Mouse (Mus musculus): ENCODE results near the gene Rock2. TPM values are rescaled to one million over a fixed set of nuclear protein-coding genes. Genes with fewer than 3 reads are reported as not detected.

Rock2 gene
- polyA plus RNA-seq, 1 experiment = not detected

- 63% methylated on average over 1 of the region's 1 CpGs for WGBS
- TF ChIP-seq CTCF (IDR thresholded peaks at IDR 0.05; ENCODE audit: insufficient read depth, low read depth, low read length) = no peak
- TF ChIP-seq POLR2A (IDR thresholded peaks at IDR 0.05; ENCODE audit: insufficient read depth, low read depth, low read length) = no peak
- no peak overlapping the region for H3K4me3 ChIP-seq (ENCODE audit: insufficient read depth, low read depth, low read length)
- no peak overlapping the region for H3K27ac ChIP-seq (ENCODE audit: insufficient read depth, low read depth, low read length)
- no peaks in the 10 kb centered on the region for H3K4me1 ChIP-seq (ENCODE audit: control insufficient read depth, insufficient read depth, low read length)
Observed at GRCm38 (mm10) chr12:16907282-16907846, 12.7 kb downstream of the Rock2 start.

- 92% methylated on average over 1 of the region's 1 CpGs for WGBS
- H3K4me3 ChIP-seq (ENCODE audit: insufficient read depth, low read depth, low read length) = no peak overlapping the region
Observed at GRCm38 (mm10) chr12:16907953-16908648, 13.4 kb downstream of the Rock2 start.

GRCm38 (mm10) chr12:16911524-16911923 is 16.8 kb downstream of the Rock2 start:
- no peak overlapping the region for H3K27ac ChIP-seq (ENCODE audit: insufficient read depth, low read depth, low read length)
- TF ChIP-seq CTCF (IDR thresholded peaks at IDR 0.05; ENCODE audit: insufficient read depth, low read depth, low read length) (no peak), POLR2A (IDR thresholded peaks at IDR 0.05; ENCODE audit: insufficient read depth, low read depth, low read length) (no peak)
- no peak overlapping the region for H3K4me3 ChIP-seq (ENCODE audit: insufficient read depth, low read depth, low read length)
- no peaks in the 10 kb centered on the region for H3K4me1 ChIP-seq (ENCODE audit: control insufficient read depth, insufficient read depth, low read length)
- 61% methylated on average over 2 of the region's 3 CpGs for WGBS

More at GRCm38 (mm10) chr12:16907953-16908648, 13.4 kb downstream of the Rock2 start:
- H3K4me1 ChIP-seq (ENCODE audit: control insufficient read depth, insufficient read depth, low read length) = no peaks in the 10 kb centered on the region
- TF ChIP-seq POLR2A (IDR thresholded peaks at IDR 0.05; ENCODE audit: insufficient read depth, low read depth, low read length) = no peak
- TF ChIP-seq CTCF (IDR thresholded peaks at IDR 0.05; ENCODE audit: insufficient read depth, low read depth, low read length) = no peak
- H3K27ac ChIP-seq (ENCODE audit: insufficient read depth, low read depth, low read length) = no peak overlapping the region

GRCm38 (mm10) chr12:16912600-16912999 is 17.9 kb downstream of the Rock2 start:
- TF ChIP-seq CTCF (IDR thresholded peaks at IDR 0.05; ENCODE audit: insufficient read depth, low read depth, low read length) (no peak), POLR2A (IDR thresholded peaks at IDR 0.05; ENCODE audit: insufficient read depth, low read depth, low read length) (no peak)
- Histone ChIP-seq H3K27ac (ENCODE audit: insufficient read depth, low read depth, low read length) (no peak overlapping the region), H3K4me3 (ENCODE audit: insufficient read depth, low read depth, low read length) (no peak overlapping the region), H3K4me1 (ENCODE audit: control insufficient read depth, insufficient read depth, low read length) (no peaks in the 10 kb centered on the region)
- WGBS = 82% methylated on average over 3 of the region's 3 CpGs

GRCm38 (mm10) chr12:16920186-16920860 is 25.6 kb downstream of the Rock2 start:
- H3K4me3 ChIP-seq (ENCODE audit: insufficient read depth, low read depth, low read length) = no peak overlapping the region
- H3K4me1 ChIP-seq (ENCODE audit: control insufficient read depth, insufficient read depth, low read length) = no peaks in the 10 kb centered on the region
- no peak overlapping the region for H3K27ac ChIP-seq (ENCODE audit: insufficient read depth, low read depth, low read length)
- TF ChIP-seq CTCF (IDR thresholded peaks at IDR 0.05; ENCODE audit: insufficient read depth, low read depth, low read length) (no peak), POLR2A (IDR thresholded peaks at IDR 0.05; ENCODE audit: insufficient read depth, low read depth, low read length) (no peak)

- Histone ChIP-seq H3K4me3 (ENCODE audit: insufficient read depth, low read depth, low read length) (no peak overlapping the region), H3K4me1 (ENCODE audit: control insufficient read depth, insufficient read depth, low read length) (no peaks in the 10 kb centered on the region), H3K27ac (ENCODE audit: insufficient read depth, low read depth, low read length) (no peak overlapping the region)
- 50% methylated on average over 2 of the region's 2 CpGs for WGBS
- no peak for TF ChIP-seq POLR2A (IDR thresholded peaks at IDR 0.05; ENCODE audit: insufficient read depth, low read depth, low read length)
- TF ChIP-seq CTCF (IDR thresholded peaks at IDR 0.05; ENCODE audit: insufficient read depth, low read depth, low read length) = no peak
Observed at GRCm38 (mm10) chr12:16927889-16928288, 33.2 kb downstream of the Rock2 start.

- H3K27ac ChIP-seq (ENCODE audit: insufficient read depth, low read depth, low read length) = no peak overlapping the region
- H3K4me1 ChIP-seq (ENCODE audit: control insufficient read depth, insufficient read depth, low read length) = no peaks in the 10 kb centered on the region
- no peak for TF ChIP-seq POLR2A (IDR thresholded peaks at IDR 0.05; ENCODE audit: insufficient read depth, low read depth, low read length)
- TF ChIP-seq CTCF (IDR thresholded peaks at IDR 0.05; ENCODE audit: insufficient read depth, low read depth, low read length) = no peak
- H3K4me3 ChIP-seq (ENCODE audit: insufficient read depth, low read depth, low read length) = no peak overlapping the region
- WGBS = 70% methylated on average over 1 of the region's 1 CpGs
Observed at GRCm38 (mm10) chr12:16934423-16934822, 39.7 kb downstream of the Rock2 start.

GRCm38 (mm10) chr12:16941976-16942375 is 47.3 kb downstream of the Rock2 start:
- WGBS = 79% methylated on average over 3 of the region's 3 CpGs
- H3K27ac ChIP-seq (ENCODE audit: insufficient read depth, low read depth, low read length) = no peak overlapping the region
- H3K4me1 ChIP-seq (ENCODE audit: control insufficient read depth, insufficient read depth, low read length) = no peaks in the 10 kb centered on the region
- no peak for TF ChIP-seq POLR2A (IDR thresholded peaks at IDR 0.05; ENCODE audit: insufficient read depth, low read depth, low read length)
- no peak for TF ChIP-seq CTCF (IDR thresholded peaks at IDR 0.05; ENCODE audit: insufficient read depth, low read depth, low read length)
- no peak overlapping the region for H3K4me3 ChIP-seq (ENCODE audit: insufficient read depth, low read depth, low read length)

GRCm38 (mm10) chr12:16948239-16948638 is 53.5 kb downstream of the Rock2 start:
- no peaks in the 10 kb centered on the region for H3K4me1 ChIP-seq (ENCODE audit: control insufficient read depth, insufficient read depth, low read length)
- WGBS = 84% methylated on average over 6 of the region's 6 CpGs
- H3K27ac ChIP-seq (ENCODE audit: insufficient read depth, low read depth, low read length) = no peak overlapping the region
- TF ChIP-seq CTCF (IDR thresholded peaks at IDR 0.05; ENCODE audit: insufficient read depth, low read depth, low read length) = no peak
- TF ChIP-seq POLR2A (IDR thresholded peaks at IDR 0.05; ENCODE audit: insufficient read depth, low read depth, low read length) = no peak
- H3K4me3 ChIP-seq (ENCODE audit: insufficient read depth, low read depth, low read length) = no peak overlapping the region
